Mouse (Mus musculus) hindbrain, postnatal 0 days (tissue): ENCODE results near the gene Rhbg. TPM values are rescaled to one million over a fixed set of nuclear protein-coding genes. Genes with fewer than 3 reads are reported as not detected.
A peak's percentile ranks its signal among the peaks of the same experiment; 100 is the strongest.
"Not testable (repeated sequence)": the region's sequence is repeated elsewhere in the genome, so short reads cannot be mapped to it uniquely, and the experiment has no call there.

ENCODE experiments used
- ATAC-seq: fragments of 200-750 bp; cut with Nextera tagmentation; 2 replicates; pipeline ENCODE4 v1.8.0; 2017; ENCODE audit warnings: mild to moderate bottlenecking, moderate TSS enrichment, moderate library complexity
- DNase-seq: peaks from one replicate; pipeline ENCODE4 v3.0.0-alpha.2; 2015; ENCODE audit warnings: low spot score
- H3K27ac ChIP-seq: fragments of 300-500 bp; sonication (generic); 2 replicates; pipeline ENCODE4 v1.5.1; 2014; ENCODE audit warnings: mild to moderate bottlenecking
- H3K27me3 ChIP-seq: fragments of 300-500 bp; sonication (generic); 2 replicates; pipeline ENCODE4 v1.6.1; 2014; ENCODE audit warnings: low read length, mixed read lengths; ENCODE audit not compliant: insufficient read depth
- H3K36me3 ChIP-seq: fragments of 300-500 bp; sonication (generic); 2 replicates; pipeline ENCODE4 v1.6.1; 2014; ENCODE audit warnings: low read length, mixed read lengths; ENCODE audit not compliant: insufficient read depth
- H3K4me1 ChIP-seq: fragments of 300-500 bp; sonication (generic); 2 replicates; pipeline ENCODE4 v1.6.1; 2014; ENCODE audit warnings: antibody characterized with exemption, low read length, mixed read lengths; ENCODE audit not compliant: insufficient read depth
- H3K4me2 ChIP-seq: fragments of 300-500 bp; sonication (generic); 2 replicates; pipeline ENCODE4 v1.6.1; 2014; ENCODE audit warnings: low read depth, mild to moderate bottlenecking, low read length, moderate library complexity, mixed read lengths
- H3K4me3 ChIP-seq: fragments of 300-500 bp; sonication (generic); 2 replicates; pipeline ENCODE4 v1.5.1; 2014; ENCODE audit warnings: low read length
- H3K9ac ChIP-seq: fragments of 300-500 bp; sonication (generic); replicated peaks from 2 replicates; pipeline ENCODE4 v1.6.1; 2014; ENCODE audit warnings: mild to moderate bottlenecking, low read length, moderate library complexity, mixed read lengths
- H3K9me3 ChIP-seq: fragments of 300-500 bp; sonication (generic); 2 replicates; pipeline ENCODE4 v1.6.1; 2016; ENCODE audit warnings: low read length, mixed read lengths
- CTCF ChIP-seq: IDR thresholded peaks from 2 replicates; pipeline ENCODE4 v1.5.1; 2016; ENCODE audit warnings: antibody characterized with exemption, control low read depth, low read depth
- WGBS: fragments of 180-500 bp; shearing (Covaris S2); extraction: QIAGEN DNeasy Blood & Tissue Kit; methylation state at CpG from one replicate; pipeline ENCODE4 v1.1.7; 2014; 5-methylcytosine and 5-hydroxymethylcytosine counted together
- polyA plus RNA-seq: library from polyadenylated mRNA; unstranded; fragments of >200 nt; fragmentation: Nextera tagmentation; extraction: Ambion mirVana; gene quantifications from 2 replicates; pipeline ENCODE4 v1.2.1, GENCODE M21; 2015
- total RNA-seq: library from RNA; depleted of rRNA; stranded (reverse); fragments of >200 nt; gene quantifications from 2 replicates; pipeline ENCODE4 v1.2.3, GENCODE M21; 2014

The Rhbg gene
- total and polyA plus RNA-seq, 2 experiments from 2014 or later: 0.43 to 0.94 TPM

- no peaks in the 10 kb centered on the region for H3K27me3 ChIP-seq
- no peaks in the 10 kb centered on the region for H3K36me3 ChIP-seq
- H3K4me2 ChIP-seq: no peak overlapping the region
- no peak overlapping the region for H3K27ac ChIP-seq
- DNase-seq (no peak), ATAC-seq (no peak)
- WGBS: 44% methylated on average over 4 of the region's 4 CpGs
- peak; percentile 46 for TF ChIP-seq CTCF
- no peak overlapping the region for H3K4me3 ChIP-seq
- no peak overlapping the region for H3K9ac ChIP-seq
- H3K4me1 ChIP-seq: no peaks in the 10 kb centered on the region; the same call in 1 of the 2 replicates
- no peaks in the 10 kb centered on the region for H3K9me3 ChIP-seq
These were observed 37.5 kb upstream of the Rhbg start for GRCm38 (mm10) chr3:88291970-88292369.

- H3K4me2 ChIP-seq, H3K27ac ChIP-seq, H3K27me3 ChIP-seq, H3K9me3 ChIP-seq, ATAC-seq, H3K4me3 ChIP-seq, DNase-seq, H3K9ac ChIP-seq, H3K4me1 ChIP-seq, H3K36me3 ChIP-seq: not testable (repeated sequence)
- WGBS: 74% methylated on average over 8 of the region's 10 CpGs
These were observed 33.7 kb upstream of the Rhbg start for GRCm38 (mm10) chr3:88288133-88288713.

DNA sequence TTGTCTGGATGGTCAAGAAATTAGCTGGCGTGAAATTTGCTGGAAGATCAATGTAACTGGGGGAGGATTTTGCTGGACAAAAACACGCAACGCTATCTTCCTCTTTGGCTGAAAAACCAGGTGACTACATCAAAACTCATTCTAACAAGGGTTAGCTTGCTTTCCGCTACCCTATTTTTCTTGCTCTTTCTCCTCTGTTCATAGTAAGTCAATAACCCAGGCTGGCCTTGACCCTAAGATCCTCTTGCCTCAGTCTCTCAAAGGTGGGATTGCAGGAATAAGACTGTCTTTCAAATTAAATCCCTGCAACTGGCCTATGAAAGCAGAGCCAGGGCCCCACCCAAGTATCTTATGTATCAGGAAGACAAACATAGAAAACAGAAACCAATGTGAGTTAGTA, 32.6 kb upstream of the Rhbg start, which contains the start of gene Gm38392:
TSS of gene Gm38392 (minus strand) at position 101 of the 400 bp plus-strand sequence.
- ATAC-seq: no peak

DNA sequence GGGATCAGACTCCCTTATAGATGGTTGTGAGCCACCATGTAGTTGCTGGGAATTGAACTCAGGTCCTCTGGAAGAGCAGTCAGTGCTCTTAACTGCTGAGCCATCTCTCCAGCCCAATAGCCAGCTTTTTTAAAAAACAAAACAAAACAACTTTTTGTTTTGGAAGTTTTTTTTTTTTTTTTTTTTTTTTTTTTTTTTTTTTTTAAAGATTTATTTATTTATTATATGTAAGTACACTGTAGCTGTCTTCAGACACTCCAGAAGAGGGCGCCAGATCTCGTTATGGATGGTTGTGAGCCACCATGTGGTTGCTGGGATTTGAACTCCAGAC, 31.0 kb upstream of the Rhbg start:
- H3K4me3 ChIP-seq, H3K36me3 ChIP-seq: not testable (repeated sequence)

More for the DNA sequence above, 32.6 kb upstream of the Rhbg start, which contains the start of gene Gm38392:
- no peak within 1 kb of the TSS for H3K4me2 ChIP-seq
- 96% methylated on average over 4 of the region's 4 CpGs for whole genome bisulfite sequencing
- no peak for DNase-seq
- no peak within 1 kb of the TSS for H3K4me3 ChIP-seq
- H3K9ac ChIP-seq: no peak within 1 kb of the TSS
- H3K27ac ChIP-seq: no peak within 1 kb of the TSS
- H3K27me3 ChIP-seq: no peaks in the 10 kb centered on the region
- H3K36me3 ChIP-seq: no peaks in the 10 kb centered on the region
- no peaks in the 10 kb centered on the region for H3K4me1 ChIP-seq
- TF ChIP-seq CTCF: no peak
- no peaks in the 10 kb centered on the region for H3K9me3 ChIP-seq

DNA sequence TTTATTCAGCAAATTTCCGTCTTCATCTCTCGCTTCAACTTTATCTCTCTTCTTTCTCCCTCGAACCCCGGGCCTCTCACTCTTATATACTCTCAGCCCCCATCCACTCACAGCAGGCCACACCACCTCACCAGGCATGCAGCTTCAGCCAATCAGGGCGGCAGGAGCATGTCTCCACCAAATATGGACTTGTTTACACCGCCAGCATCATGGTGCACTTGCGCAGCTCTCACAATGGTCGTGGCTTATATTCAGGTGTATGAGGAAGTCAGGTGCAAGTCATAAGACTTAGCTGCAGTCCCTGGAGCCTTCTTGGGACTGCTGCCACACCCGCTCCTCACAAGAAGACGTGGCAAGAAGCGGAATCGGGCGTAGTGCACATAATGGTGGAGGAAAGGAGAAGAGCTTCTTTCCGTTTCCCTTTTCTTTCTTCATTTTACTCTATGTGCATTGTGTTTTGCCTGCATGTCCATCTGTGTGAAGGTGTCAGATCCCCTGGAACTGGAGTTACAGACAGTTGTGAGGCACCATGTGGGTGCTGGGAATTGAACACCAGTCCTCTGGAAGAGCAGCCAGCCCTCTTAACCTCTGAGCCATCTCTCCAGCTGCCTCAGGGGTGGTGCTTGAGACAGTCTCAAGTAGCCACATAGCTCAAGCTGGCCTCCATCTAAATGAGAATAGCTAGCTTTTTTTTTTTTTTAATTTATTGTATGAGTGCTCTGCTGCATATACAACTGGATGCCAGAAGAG, 30.5 kb upstream of the Rhbg start:
- 97% methylated on average over 14 of the region's 14 CpGs for WGBS
- not testable (repeated sequence) for H3K27ac ChIP-seq, H3K4me3 ChIP-seq, H3K9me3 ChIP-seq, H3K27me3 ChIP-seq, H3K4me2 ChIP-seq, H3K9ac ChIP-seq, H3K4me1 ChIP-seq, DNase-seq, H3K36me3 ChIP-seq, ATAC-seq

More for the DNA sequence above, 31.0 kb upstream of the Rhbg start:
- not testable (repeated sequence) for H3K4me1 ChIP-seq, DNase-seq, ATAC-seq, H3K27me3 ChIP-seq, H3K9me3 ChIP-seq, H3K4me2 ChIP-seq, H3K27ac ChIP-seq, H3K9ac ChIP-seq
- WGBS: no CpG with 5 or more reads among the region's 2 CpGs

- not testable (repeated sequence) for ATAC-seq, H3K4me3 ChIP-seq, DNase-seq, H3K4me2 ChIP-seq, H3K36me3 ChIP-seq, H3K9ac ChIP-seq, H3K9me3 ChIP-seq, H3K27ac ChIP-seq, H3K4me1 ChIP-seq, H3K27me3 ChIP-seq
- 61% methylated on average over 11 of the region's 11 CpGs for WGBS
These were observed 26.8 kb upstream of the Rhbg start for GRCm38 (mm10) chr3:88281141-88281916.

DNA sequence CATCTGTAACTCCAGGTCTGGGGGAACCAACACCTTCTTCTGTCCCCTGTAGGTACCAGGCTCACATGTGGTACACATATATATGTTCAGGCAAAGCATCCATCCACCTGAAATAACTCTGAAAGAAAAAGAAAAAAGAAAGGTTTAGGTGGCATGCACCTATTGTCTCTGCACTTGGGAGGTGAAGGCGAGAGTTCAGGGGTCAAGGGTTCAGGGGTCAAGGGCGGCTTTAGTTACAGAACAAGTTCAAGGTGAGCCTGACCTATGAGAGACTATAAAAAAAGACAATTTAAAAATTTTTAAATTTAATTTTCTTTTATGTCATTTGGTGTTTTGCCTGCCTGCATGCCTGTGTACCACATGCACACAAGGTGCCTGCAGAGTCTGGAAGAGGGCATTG, 25.5 kb upstream of the Rhbg start:
- H3K27me3 ChIP-seq: no peaks in the 10 kb centered on the region
- H3K9me3 ChIP-seq: no peaks in the 10 kb centered on the region
- no peak overlapping the region for H3K4me2 ChIP-seq
- no peak for TF ChIP-seq CTCF
- no peak overlapping the region for H3K4me3 ChIP-seq
- no peaks in the 10 kb centered on the region for H3K4me1 ChIP-seq
- no peaks in the 10 kb centered on the region for H3K36me3 ChIP-seq
- DNase-seq (no peak), ATAC-seq (no peak)
- no peak overlapping the region for H3K27ac ChIP-seq
- H3K9ac ChIP-seq: no peak overlapping the region
- WGBS: 87% methylated on average over 2 of the region's 2 CpGs
